Mouse (Mus musculus) erythroblast, embryonic 14.5 days (primary cell): ENCODE data around the gene 1700001C19Rik. TPM values are rescaled to one million over a fixed set of nuclear protein-coding genes. Genes with fewer than 3 reads are reported as not detected.

ENCODE experiments used
- H3K27me3 ChIP-seq: 2 replicates; pipeline ENCODE4 v1.6.1; 2012; ENCODE audit warnings: inconsistent platforms; ENCODE audit not compliant: control insufficient read depth
- H3K36me3 ChIP-seq: 2 replicates; pipeline ENCODE4 v1.6.1; 2012; ENCODE audit warnings: mild to moderate bottlenecking, inconsistent platforms; ENCODE audit not compliant: control insufficient read depth
- H3K4me1 ChIP-seq: 2 replicates; pipeline ENCODE4 v1.6.1; 2012; ENCODE audit warnings: inconsistent platforms; ENCODE audit not compliant: control insufficient read depth
- H3K4me3 ChIP-seq: replicated peaks from 2 replicates; pipeline ENCODE3; 2012; ENCODE audit warnings: moderate library complexity, mild to moderate bottlenecking, inconsistent platforms
- H3K9me3 ChIP-seq: 2 replicates; pipeline ENCODE4 v1.6.1; 2012; ENCODE audit warnings: low read length, inconsistent platforms, mixed read lengths; ENCODE audit not compliant: control insufficient read depth
- GATA1 ChIP-seq: IDR thresholded peaks from 2 replicates; pipeline ENCODE4 v1.6.1; 2012; ENCODE audit warnings: low read length, inconsistent platforms, mixed read lengths
- TAL1 ChIP-seq: IDR thresholded peaks from 3 replicates; pipeline ENCODE4 v1.6.1; 2012; ENCODE audit warnings: low read length, inconsistent platforms, mixed read lengths
- polyA plus RNA-seq: library from polyadenylated mRNA; stranded (reverse); fragments of >175 nt; gene quantifications from 2 replicates; pipeline ENCODE4 v1.2.3, GENCODE M21; 2012

Gene 1700001C19Rik
- polyA plus RNA-seq, 1 experiment: not detected

GRCm38 (mm10) chr17:47399091-47399490 is 38.1 kb downstream of the 1700001C19Rik start:
- Histone ChIP-seq H3K36me3 (no peaks in the 10 kb centered on the region), H3K4me3 (no peak overlapping the region), H3K4me1 (peaks cover 12% of the 10 kb centered on the region), H3K9me3 (no peaks in the 10 kb centered on the region), H3K27me3 (peaks cover 17% of the 10 kb centered on the region)
- TF ChIP-seq TAL1 (no peak), GATA1 (no peak)

- H3K4me1 ChIP-seq: peaks cover 12% of the 10 kb centered on the region
- H3K9me3 ChIP-seq: no peaks in the 10 kb centered on the region
- peak overlapping the region; percentile 56 for H3K4me3 ChIP-seq
- H3K36me3 ChIP-seq: no peaks in the 10 kb centered on the region
- TF ChIP-seq TAL1 (no peak), GATA1 (no peak)
- peaks cover 17% of the 10 kb centered on the region for H3K27me3 ChIP-seq
These were observed 41.7 kb downstream of the 1700001C19Rik start for GRCm38 (mm10) chr17:47395376-47395913.

GRCm38 (mm10) chr17:47394223-47394869 is 42.8 kb downstream of the 1700001C19Rik start:
- H3K4me3 ChIP-seq: no peak overlapping the region
- H3K4me1 ChIP-seq: peaks cover 12% of the 10 kb centered on the region
- TF ChIP-seq GATA1 (no peak), TAL1 (no peak)
- peaks cover 17% of the 10 kb centered on the region for H3K27me3 ChIP-seq
- H3K9me3 ChIP-seq: no peaks in the 10 kb centered on the region
- no peaks in the 10 kb centered on the region for H3K36me3 ChIP-seq

GRCm38 (mm10) chr17:47386649-47387048 is 50.5 kb downstream of the 1700001C19Rik start:
- TF ChIP-seq GATA1: no peak
- TF ChIP-seq TAL1: no peak
- peaks cover 7% of the 10 kb centered on the region for H3K9me3 ChIP-seq
- H3K4me1 ChIP-seq: no peaks in the 10 kb centered on the region
- no peak overlapping the region for H3K4me3 ChIP-seq
- peaks cover 4% of the 10 kb centered on the region; the same call in 1 of the 2 replicates for H3K36me3 ChIP-seq
- no peaks in the 10 kb centered on the region for H3K27me3 ChIP-seq

GRCm38 (mm10) chr17:47385145-47385544 is 52.0 kb downstream of the 1700001C19Rik start, which contains the start of gene Guca1b:
Gene Guca1b, plus strand, starts transcription at chr17:47385393.
- Histone ChIP-seq H3K4me3 (no peak within 1 kb of the TSS), H3K9me3 (peaks cover 7% of the 10 kb centered on the region), H3K4me1 (no peaks in the 10 kb centered on the region), H3K27me3 (no peaks in the 10 kb centered on the region), H3K36me3 (peaks cover 12% of the 10 kb centered on the region)
- TF ChIP-seq GATA1: no peak
- no peak for TF ChIP-seq TAL1

GRCm38 (mm10) chr17:47384064-47384463 is 53.1 kb downstream of the 1700001C19Rik start:
- Histone ChIP-seq H3K4me3 (no peak overlapping the region), H3K36me3 (peaks cover 21% of the 10 kb centered on the region), H3K9me3 (peaks cover 7% of the 10 kb centered on the region), H3K4me1 (no peaks in the 10 kb centered on the region), H3K27me3 (no peaks in the 10 kb centered on the region)
- TF ChIP-seq TAL1: no peak

GRCm38 (mm10) chr17:47383266-47383665 is 53.9 kb downstream of the 1700001C19Rik start:
- Histone ChIP-seq H3K36me3 (peaks cover 27% of the 10 kb centered on the region), H3K27me3 (no peaks in the 10 kb centered on the region), H3K9me3 (peaks cover 7% of the 10 kb centered on the region), H3K4me3 (no peak overlapping the region), H3K4me1 (no peaks in the 10 kb centered on the region)
- TF ChIP-seq TAL1 (no peak), GATA1 (no peak)

GRCm38 (mm10) chr17:47381917-47382316 is 55.3 kb downstream of the 1700001C19Rik start:
- H3K27me3 ChIP-seq: no peaks in the 10 kb centered on the region
- TF ChIP-seq TAL1 (no peak), GATA1 (no peak)
- peaks cover 7% of the 10 kb centered on the region for H3K9me3 ChIP-seq
- no peaks in the 10 kb centered on the region for H3K4me1 ChIP-seq
- H3K4me3 ChIP-seq: no peak overlapping the region
- H3K36me3 ChIP-seq: peaks cover 40% of the 10 kb centered on the region

GRCm38 (mm10) chr17:47378133-47378532 is 59.0 kb downstream of the 1700001C19Rik start:
- H3K27me3 ChIP-seq: no peaks in the 10 kb centered on the region
- no peak for TF ChIP-seq GATA1
- H3K36me3 ChIP-seq: peaks cover 73% of the 10 kb centered on the region
- no peak overlapping the region for H3K4me3 ChIP-seq
- no peaks in the 10 kb centered on the region for H3K9me3 ChIP-seq
- no peaks in the 10 kb centered on the region for H3K4me1 ChIP-seq
